Mouse (Mus musculus) telencephalon, adult 2 months (tissue): ENCODE measurements around the gene Manba.
A peak's percentile ranks its signal among the peaks of the same experiment; 100 is the strongest.
"Not testable (repeated sequence)": the region's sequence is repeated elsewhere in the genome, so short reads cannot be mapped to it uniquely, and the experiment has no call there.

ENCODE experiments used
- DNase-seq: peaks from one replicate; pipeline ENCODE4 v3.0.0-alpha.2; 2011; ENCODE audit warnings: low read depth, low spot score

Manba gene

DNA sequence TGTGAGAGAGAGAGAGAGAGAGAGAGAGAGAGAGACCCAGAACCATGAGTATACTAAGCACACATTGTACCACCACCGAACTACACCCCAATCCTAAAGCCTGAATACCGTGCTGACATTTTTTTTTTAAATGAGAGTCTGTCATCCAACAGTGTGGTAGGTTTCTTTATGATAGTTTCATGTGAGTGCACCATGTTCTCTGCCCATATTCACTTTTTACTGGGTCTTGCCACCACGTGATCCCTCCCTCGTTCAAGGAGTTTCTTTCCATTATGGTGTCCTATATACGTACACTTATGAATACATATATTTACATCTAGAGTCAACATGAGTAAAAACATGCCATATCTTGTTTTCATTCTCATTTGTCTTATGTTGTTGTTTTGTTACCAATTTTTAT is 940 bp downstream of the Manba start:
- no peak for DNase-seq

DNA sequence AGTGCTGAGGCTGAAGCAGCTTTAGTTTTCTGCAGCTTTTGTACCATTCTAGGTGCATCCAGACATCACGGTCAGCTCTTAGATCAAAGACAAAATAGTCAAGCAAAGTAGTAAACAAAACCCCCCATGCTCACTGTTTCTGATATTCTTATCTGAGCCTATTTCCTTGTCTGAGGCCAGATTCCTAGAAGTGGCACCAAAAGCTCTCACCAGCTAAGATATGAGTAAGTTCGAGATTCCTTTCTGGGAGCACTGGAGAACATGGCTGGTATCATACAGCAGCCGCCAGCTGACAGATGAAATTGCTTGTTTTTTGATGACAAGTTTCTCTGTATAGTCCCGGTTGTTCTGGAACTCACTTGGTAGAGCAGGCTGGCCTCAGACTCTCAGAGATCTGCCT is 2.4 kb downstream of the Manba start:
- DNase-seq = no peak

DNA sequence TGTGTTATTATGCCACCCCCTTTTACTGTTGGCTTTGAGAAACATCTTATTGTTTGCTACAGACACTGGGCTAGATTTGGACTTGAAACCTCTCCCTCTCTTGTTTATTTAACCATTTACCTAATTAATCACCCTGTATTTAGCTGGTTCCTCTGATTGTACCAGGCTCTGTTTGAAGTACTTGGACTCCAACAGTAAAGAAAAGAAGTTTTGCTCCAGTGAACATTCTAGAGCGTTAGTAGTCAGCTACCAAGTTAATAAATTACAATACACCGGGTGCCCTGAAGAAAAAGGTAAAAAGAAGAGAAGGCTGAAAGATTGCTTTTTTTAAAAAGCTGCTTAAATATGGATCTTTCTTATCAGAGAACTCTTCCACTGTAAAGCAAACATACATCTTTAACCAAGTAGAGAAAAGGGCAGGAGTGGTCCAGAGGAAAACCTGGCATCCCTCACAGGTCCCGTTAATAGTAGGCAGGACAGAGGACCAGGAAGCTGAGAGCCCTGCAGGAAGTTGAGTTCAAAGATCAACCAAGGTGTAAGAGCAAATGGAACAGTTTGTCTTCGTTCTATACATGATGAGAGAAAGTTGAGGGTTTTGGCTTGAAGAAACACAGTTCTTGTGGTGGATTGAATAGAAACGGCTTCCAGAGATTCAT is 4.6 kb downstream of the Manba start:
- DNase-seq = no peak

DNA sequence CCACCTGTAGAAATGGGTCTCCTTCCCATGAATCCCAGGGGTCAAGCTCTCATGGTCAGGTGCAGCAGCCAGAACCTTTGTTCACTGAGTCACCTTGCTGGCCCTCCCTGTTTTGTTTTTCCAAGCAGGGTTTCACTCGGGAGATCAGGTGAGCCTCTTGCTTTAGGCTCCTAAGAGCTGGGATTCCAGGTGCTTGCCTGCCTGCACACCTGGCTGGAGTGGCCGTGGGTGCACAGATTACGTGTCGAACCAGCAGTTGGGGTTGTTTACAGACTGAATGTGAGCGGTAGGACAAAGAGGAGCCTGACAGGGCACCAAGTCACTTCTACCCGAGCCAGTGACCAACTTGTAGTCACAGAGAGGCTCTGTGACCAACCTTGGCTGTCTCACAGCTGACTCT is 5.7 kb downstream of the Manba start:
- no peak for DNase-seq

DNA sequence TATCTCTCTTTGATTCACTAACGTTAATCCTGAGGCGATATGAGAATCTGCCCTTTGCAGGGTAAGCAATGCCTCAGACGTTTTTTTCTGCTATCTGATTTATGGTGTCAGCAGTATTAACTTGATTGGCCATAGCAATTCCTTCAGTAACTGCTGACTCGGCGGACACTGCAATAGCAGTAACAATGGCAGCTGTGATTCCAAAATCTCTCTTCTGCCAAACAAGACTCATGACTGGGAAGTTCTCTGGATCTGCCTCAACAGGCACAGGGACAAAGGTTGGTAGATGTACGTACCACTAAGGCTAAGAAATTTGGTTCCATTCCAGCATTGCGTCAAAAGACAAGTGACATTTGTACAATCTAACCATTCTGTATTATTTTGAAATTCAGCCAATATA is 7.9 kb downstream of the Manba start:
- DNase-seq = not testable (repeated sequence)

DNA sequence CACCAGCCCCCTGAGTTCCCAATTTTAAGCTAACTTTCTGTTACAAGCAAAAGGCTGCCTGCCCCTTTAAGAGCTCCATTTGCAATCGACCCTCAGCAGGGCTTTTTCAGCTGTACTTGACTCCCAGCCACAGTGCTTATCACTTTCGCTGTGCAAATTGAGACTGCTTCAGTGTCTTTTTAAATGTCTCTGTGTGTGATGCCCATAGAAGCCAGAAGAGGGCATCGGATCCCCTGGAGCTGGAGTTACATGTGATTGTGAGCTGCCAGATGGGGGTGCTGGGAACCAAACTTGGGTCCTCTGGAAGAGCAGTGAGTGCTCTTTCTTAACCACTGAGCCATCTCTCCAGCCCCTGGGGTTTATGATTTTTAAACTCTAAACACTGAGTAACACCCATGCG is 12.5 kb downstream of the Manba start:
- DNase-seq = not testable (repeated sequence)

DNA sequence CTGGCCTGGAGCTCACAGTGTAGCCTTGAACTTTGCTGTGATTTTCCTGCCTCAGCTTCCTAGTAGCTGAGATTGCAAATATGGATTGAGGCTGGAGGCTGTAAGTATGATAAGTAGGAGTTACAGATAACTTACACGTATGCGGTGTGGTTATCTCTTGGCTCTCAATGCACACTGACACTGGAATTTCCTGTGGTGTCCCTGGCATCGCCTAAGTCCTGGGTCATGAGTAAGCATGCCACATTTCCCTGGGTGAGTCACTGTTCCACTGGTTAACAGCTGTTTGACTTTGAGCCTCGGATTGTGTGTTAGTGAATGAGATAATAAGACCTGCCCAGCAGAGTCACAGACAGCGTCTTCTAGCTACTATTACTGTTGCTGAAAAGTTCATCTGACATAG is 13.5 kb downstream of the Manba start:
- DNase-seq = no peak

DNA sequence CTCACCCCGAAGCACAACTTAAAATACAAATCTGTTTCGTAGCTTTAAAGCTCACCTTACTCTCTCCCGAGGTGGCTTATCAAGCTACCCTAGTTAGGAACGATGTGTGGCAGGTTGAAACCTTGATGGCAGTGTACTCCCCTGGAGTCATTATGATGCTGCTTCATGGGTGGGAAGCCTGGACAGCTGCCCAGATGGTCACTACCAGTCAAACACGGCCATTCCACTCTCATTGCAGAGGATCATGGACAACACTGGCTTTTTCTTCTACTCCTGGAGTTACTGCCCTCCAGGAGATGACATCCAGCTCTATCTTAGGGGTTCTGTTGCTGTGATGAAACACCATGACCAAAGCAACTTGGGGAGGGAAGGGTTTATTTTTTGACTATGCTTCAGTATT is 17.7 kb downstream of the Manba start:
- DNase-seq = no peak

DNA sequence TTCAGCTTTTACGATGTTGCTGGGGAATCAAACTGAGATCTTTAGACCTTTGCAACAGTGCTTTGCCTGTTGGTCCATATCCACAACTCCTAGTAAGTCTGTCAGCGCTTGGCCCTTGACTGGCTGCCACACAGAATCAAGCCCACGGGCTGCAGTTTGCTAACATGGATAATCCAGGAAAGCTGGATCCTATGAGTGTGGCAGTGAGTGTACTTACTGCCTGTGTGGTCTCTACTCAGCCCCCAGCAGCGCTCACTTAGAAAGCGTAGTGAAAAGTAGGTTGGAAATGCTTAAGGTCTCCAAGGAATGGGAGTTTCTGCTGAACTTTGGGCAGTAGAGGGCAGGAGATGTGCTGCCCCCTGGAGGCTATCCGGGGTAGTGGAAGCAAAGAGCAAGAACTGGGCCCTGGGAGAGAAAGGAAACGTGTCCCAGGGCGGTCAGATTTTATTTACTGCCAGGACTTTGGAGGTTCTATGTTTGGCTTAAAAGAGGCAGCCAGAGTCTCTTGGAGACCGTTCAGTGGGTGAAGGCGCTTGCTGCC is 20.0 kb downstream of the Manba start:
- DNase-seq = no peak

DNA sequence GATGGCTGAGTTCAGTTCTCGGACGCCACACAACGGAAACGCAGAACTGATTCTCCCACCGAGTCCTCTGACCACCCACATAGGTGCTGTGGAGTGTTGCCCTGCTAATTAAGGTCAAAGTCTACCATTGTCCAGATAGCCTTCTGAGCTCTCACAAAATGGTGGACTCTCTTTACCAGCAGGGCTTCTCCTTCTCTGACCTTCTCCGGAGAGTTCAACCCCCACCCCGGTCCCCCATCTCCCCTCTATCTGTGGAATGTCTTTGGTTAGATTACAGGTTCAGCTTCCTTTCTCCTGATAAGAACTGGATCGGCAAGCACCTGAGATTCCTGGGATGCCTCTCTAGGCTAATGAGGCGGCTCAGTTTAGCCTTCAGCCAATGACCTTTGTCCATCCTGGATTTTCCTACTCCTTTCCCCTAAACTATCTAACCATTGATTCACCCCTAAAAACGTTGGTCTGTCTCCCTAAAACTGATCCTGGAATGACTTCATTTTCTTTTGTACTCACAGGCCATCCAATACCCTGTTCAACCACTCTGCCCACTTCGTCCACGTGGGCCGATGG is 20.6 kb downstream of the Manba start:
- no peak for DNase-seq

DNA sequence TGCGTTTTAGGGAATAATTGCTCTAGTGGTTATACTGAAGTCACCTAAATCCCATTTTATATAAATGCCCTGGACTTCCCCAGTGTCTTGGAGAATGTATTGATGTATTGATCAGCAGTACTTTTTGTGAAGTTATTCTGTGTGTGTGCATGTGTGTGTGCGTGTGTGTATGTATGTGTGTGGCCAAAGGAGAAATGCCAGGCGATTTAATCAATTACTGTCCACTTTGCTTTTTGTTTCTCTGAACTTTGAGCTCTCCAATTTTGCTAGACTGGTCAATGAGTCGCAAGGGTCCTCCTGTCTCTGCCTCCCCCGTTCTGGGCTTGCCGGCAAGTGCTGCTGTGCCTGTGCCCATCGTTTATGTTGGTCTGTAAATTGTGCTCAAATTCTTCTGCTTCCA is 22.1 kb downstream of the Manba start:
- DNase-seq = no peak

DNA sequence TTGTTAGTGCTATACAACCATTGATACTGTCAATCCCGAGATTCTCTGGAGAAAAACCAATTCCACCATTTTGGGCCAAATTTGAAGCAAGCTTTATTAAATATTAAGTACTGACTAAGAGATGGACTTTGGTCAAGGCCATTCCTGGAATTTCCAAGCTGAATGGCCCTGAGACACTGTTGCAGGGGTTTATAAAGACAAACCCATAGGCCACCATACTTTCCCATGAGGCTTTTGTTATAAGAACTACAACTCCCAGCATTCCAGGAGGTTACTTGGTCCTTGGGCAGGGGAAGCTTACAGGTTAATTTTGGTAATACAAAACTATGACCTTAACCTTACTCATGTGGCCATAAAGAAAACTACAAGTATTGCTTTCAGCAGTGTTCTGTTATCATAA is 22.8 kb downstream of the Manba start:
- DNase-seq = no peak

DNA sequence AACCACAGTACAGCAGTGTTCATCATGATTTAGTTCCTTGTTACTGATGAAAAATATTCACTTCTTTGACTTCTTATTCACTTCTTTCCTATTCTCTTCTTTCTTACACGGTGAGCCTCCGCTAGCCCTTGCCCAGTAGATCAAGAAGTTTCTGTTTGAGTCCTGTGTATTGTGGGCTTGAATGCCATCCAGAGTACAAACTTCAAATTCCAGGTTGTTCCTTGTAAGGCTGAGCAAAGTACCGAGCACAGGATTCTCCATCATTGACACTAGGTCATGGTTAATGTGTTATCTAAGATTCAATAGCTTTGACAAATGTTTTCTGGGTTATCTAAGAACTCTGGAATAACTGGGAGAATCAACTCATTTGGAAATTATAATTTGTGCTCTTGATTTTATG is 25.0 kb downstream of the Manba start:
- DNase-seq = no peak

DNA sequence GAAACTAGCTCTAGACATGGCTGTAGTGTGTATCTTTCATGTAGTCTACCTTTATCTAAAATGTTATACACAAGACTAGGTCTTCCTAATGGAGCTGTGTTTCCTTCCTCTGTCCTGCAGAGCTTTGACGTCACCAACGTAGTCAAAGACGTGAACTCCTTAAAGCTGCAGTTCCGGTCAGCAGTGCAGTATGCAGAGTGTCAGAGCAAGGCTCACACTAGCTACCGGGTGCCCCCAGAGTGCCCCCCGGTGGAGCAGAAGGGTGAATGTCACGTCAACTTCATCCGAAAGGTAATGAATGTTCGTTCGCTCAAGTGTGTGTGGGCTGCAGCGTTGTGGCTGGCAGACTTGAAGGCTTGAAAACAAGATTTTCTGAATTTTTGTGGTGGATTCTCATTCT is 26.3 kb downstream of the Manba start:
- no peak for DNase-seq

DNA sequence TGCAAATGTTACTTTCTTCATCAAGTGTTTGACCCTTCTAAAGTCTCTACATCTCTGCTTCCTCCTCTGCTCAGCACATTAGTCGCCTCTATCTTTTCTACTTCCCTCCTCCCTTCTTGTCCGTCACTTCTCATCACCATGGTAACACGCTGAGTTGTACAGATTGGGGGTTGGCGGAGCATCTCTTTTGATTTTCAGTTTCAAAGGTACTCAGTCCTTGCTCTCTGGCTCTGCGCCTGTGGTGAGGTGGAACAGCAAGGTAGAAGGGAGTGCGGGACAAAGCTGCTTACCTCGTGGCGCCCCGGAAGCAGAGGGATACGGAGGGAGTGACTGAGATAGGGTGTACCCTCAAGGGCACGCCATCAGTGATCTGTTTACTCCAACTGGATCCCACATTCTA is 27.9 kb downstream of the Manba start:
- DNase-seq = peak; percentile 17

DNA sequence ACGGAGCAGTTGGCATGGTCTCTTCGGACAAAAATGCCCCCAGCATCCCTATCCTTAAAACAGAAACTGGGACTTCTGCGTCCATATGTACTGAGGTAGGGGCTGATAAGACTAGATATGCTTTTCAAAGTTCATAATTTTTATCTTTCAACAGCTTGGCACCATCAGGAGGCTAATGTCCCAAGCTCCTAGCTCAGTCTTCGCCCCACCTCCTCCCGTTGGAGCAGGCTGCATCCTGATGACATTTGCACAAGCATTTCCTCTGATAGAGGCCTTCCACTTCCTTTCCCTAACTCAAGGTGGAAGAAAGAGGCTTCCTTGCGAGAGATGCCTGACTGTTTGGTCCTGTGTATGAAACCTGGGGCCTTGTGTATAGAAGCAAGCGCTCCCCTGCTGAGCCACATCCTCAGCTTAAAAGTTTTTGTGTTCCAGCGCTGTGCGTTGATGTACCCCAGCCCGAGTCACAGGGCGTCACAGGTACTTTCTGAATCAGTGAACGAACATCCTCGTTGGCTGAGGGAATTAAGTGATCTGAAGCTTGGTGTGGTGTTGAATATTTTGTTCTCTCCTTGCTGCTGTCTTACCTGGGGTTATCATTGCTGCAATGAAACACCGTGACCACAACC is 28.5 kb downstream of the Manba start:
- DNase-seq = no peak

DNA sequence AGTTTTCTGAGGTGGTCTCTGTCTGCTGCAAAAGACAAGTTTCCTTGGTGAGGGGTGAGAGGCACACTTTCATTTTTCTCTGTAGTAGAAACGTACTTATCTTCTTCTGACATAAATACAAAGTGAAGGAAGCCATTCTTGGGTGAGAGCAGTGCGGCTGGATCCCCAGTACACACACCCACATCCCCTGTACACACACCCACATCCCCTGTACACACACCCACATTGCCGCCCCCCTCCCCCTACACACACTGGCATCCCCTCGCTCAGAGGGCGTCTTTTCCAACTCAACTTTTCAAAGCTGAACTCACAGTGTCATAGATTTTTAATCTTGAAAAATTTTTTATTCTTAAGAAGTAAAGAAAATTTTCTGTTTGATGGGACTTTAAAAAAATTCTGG is 29.8 kb downstream of the Manba start:
- DNase-seq = no peak

DNA sequence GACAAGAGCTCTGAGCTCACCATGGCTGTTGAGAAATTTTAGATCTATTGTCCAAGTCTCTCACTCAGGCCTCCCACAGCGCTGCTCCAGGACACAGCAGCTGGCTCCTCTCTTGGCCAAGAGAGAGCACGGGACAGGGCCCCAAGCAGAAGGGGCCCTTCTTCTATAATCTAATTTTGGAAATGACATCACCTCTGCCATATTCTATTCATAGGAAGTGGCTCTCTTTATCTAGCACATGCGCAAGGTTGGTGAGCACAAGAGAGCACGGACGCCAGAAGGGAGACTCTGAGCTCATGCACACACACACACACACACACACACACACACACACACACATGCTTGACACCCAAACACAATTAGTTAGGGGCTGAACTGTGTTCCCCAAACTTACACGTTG is 31.5 kb downstream of the Manba start:
- peak; percentile 27 for DNase-seq

DNA sequence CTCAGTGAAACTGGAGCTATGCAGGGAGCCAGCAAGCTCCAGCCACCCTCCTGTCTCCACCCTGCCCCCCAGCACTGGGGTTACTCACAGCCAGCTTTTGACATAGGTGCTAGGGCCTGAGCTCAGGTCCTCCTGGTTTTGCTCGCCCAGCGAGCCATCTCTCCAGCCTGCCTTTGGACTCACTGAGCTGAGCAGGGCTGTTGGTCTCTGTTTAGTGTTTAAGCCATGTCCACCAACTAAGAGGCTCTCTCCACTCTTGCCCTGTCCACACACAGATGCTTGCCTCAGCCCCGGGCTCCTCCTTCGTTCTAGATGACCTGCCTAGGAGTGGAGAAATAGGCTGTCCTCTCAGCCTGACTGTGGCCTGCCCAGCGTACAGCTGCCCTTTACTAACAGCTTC is 33.5 kb downstream of the Manba start:
- DNase-seq = no peak

DNA sequence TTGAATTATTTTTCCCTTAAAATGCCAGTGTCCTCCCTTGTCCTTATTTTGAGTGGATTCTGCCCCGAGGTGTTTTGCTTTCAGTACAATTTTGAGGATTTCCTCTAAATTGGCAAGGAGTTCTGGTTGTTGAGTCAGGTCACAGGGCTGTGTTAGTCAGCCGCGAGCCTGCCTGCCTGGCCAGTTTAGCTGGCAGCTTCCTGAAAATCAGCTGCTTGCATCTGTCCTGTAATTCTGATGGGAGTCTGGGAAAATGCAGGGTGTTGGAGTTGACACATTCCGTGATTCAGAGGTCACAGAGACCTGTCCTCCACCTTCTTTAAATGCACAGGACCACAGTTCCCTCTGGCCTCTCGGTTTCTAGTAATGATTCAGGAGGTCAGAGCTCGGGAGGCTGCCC is 34.2 kb downstream of the Manba start:
- DNase-seq = no peak

DNA sequence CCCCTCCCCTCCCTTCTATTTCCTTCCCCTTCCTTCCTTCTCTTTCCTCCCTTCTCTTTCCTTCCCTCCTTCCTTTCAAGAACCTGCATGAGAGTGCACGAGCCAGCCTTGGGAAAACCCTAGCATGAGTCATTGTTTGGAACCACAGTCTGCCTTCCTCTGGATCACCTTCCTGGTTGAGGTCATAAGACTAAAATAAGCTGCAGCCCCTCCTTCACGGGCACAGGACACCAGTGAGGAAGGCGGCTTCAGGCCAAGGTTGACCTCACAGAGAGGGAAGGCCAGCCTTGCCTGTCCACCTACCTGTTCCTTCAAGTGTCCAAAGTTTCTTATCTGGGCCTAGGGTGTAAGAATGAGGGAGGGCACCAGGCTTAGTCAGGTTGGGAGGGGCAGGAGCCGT is 36.6 kb downstream of the Manba start:
- no peak for DNase-seq

DNA sequence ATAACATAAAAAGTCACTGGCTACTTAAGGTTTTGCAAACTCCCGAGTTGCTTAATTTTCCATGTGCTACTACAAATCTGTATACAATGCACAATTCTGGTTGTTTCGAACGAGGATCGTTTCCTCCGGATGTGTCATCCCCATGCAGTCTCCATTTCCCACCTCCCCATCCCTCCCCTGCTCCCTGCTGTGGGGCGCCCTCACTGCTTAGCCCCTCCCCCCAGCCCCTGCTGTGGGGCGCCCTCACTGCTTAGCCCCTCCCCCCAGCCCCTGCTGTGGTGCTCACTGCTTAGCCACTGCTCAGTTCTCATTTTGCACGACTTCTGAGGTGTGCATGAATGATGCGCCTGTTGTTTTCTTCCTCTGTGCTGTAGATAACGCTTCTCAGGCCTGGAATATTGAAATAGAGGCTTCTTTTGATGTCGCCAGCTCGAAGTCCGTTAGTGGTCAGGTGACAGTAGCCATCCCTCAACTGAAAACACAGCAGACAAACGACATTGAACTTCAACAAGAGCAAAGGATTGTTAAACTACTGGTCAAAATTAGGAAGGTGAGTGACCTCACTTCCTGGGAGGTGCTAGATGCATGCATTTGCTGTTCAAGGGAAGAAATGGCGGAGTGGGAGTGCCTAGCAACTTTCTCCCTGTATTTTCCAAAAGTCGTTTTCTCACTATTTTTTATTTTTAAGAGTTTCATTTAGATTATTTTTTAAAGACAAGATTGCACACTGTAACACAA is 37.4 kb downstream of the Manba start:
- DNase-seq = no peak

DNA sequence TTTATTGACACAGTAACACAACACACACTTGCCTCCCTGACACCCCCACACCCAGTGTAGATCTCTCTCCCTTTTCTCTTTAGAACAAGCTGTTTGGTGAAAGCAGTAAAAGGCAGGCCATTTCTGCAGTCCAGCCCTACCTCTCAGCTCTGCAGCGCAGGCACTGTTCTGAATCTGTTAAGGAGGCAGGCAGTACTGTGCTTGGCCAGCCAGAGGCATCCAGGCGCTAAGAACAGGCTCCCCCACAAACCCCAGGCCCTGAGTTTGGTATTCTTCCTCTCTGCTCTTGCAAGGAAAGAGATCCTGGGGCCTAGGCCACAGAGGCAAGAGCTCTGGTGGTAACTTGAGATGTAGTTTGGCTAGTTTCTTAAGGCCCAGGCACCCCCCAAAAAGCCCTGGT is 39.5 kb downstream of the Manba start:
- DNase-seq = not testable (repeated sequence)
